In genomic region chr10:13597491-13597890, GRCm38 (mm10) we compare ENCODE assay signal across 15 mouse cellular contexts.
"Had no signal": no experiment of that assay in that cellular context is flagged by ENCODE, and none has a peak within 500 bp of the region (broad histone marks: within the 10 kb centered on the region; RNA-seq: fewer than 3 reads in every experiment).

No protein-coding gene starts in this region.

- DNase-seq: kidney, adult 18-20 months; kidney, adult 9 months; kidney, postnatal 25 days; layer of hippocampus, adult 9-11 months; liver, embryonic 13.5 days; lung, adult 2 months; thymus, adult 18-20 months; thymus, postnatal 36 days had no signal

- H3K4me3 ChIP-seq: layer of hippocampus, adult 2 months; liver, embryonic 13.5 days; megakaryocyte, embryonic 14.5 days; midbrain, embryonic 15.5 days had no signal

- H3K4me2 ChIP-seq: liver, embryonic 13.5 days; midbrain, embryonic 11.5 days; midbrain, embryonic 15.5 days had no signal

- H3K9me3 ChIP-seq: liver, embryonic 13.5 days; midbrain, embryonic 15.5 days had no signal

- H3K27me3 ChIP-seq: liver, embryonic 13.5 days; megakaryocyte, embryonic 14.5 days; midbrain, embryonic 15.5 days had no signal

- H3K9ac ChIP-seq: liver, embryonic 13.5 days; midbrain, embryonic 15.5 days had no signal

- ATAC-seq: intestine, embryonic 16.5 days; lung, postnatal 0 days; midbrain, embryonic 15.5 days had no signal

- H3K4me1 ChIP-seq: liver, embryonic 13.5 days; midbrain, embryonic 15.5 days had no signal

- H3K36me3 ChIP-seq: liver, embryonic 13.5 days; midbrain, embryonic 15.5 days had no signal

- H3K27ac ChIP-seq: kidney, postnatal 0 days; layer of hippocampus, adult 2 months; liver, embryonic 13.5 days; midbrain, embryonic 15.5 days had no signal
